Mouse (Mus musculus): Measurements from ENCODE around the gene Mtfp1.
A peak's percentile ranks its signal among the peaks of the same experiment; 100 is the strongest.
"Not testable (repeated sequence)": the region's sequence is repeated elsewhere in the genome, so short reads cannot be mapped to it uniquely, and the experiment has no call there.

Mtfp1 gene

GRCm38 (mm10) chr11:4095171-4096053, at the start of gene Mtfp1:
TSS of gene Mtfp1 (minus strand) at chr11:4095445.
- DNase-seq (ENCODE audit: low spot score), result peak; percentile 39

GRCm38 (mm10) chr11:4143281-4144062, 48.2 kb upstream of the Mtfp1 start:
- no peak for DNase-seq (ENCODE audit: low spot score)

GRCm38 (mm10) chr11:4142352-4142751, 47.1 kb upstream of the Mtfp1 start:
- no peak for DNase-seq (ENCODE audit: low spot score)

GRCm38 (mm10) chr11:4141505-4141904, 46.3 kb upstream of the Mtfp1 start:
- DNase-seq (ENCODE audit: low spot score), result no peak

GRCm38 (mm10) chr11:4138964-4139363, 43.7 kb upstream of the Mtfp1 start:
- no peak for DNase-seq (ENCODE audit: low spot score)

GRCm38 (mm10) chr11:4134986-4135935, 40.0 kb upstream of the Mtfp1 start, which contains the start of gene Rnf215:
TSS of gene Rnf215 (plus strand) at chr11:4135202.
- DNase-seq (ENCODE audit: low spot score), result peak; percentile 95

- DNase-seq (ENCODE audit: low spot score), result no peak
Measured at GRCm38 (mm10) chr11:4134400-4134799, 39.2 kb upstream of the Mtfp1 start.

- DNase-seq (ENCODE audit: low spot score), result no peak
Measured at GRCm38 (mm10) chr11:4133450-4133849, 38.2 kb upstream of the Mtfp1 start.

- DNase-seq (ENCODE audit: low spot score), result not testable (repeated sequence)
Measured at GRCm38 (mm10) chr11:4128461-4128860, 33.2 kb upstream of the Mtfp1 start.

- no peak for DNase-seq (ENCODE audit: low spot score)
Measured at GRCm38 (mm10) chr11:4127059-4127458, 31.8 kb upstream of the Mtfp1 start.

GRCm38 (mm10) chr11:4123922-4124321, 28.7 kb upstream of the Mtfp1 start:
- DNase-seq (ENCODE audit: low spot score), result peak; percentile 21

- no peak for DNase-seq (ENCODE audit: low spot score)
Measured at GRCm38 (mm10) chr11:4122742-4123579, 27.7 kb upstream of the Mtfp1 start, which contains the start of gene Sec14l2. TSS of gene Sec14l2 (minus strand) at chr11:4123415.

GRCm38 (mm10) chr11:4122226-4122625, 27.0 kb upstream of the Mtfp1 start:
- DNase-seq (ENCODE audit: low spot score), result no peak

GRCm38 (mm10) chr11:4121691-4122090, 26.4 kb upstream of the Mtfp1 start:
- DNase-seq (ENCODE audit: low spot score), result no peak

- no peak for DNase-seq (ENCODE audit: low spot score)
Measured at GRCm38 (mm10) chr11:4119635-4120034, 24.4 kb upstream of the Mtfp1 start.

GRCm38 (mm10) chr11:4118081-4118921, 23.1 kb upstream of the Mtfp1 start:
- peak; percentile 74 for DNase-seq (ENCODE audit: low spot score)

- no peak for DNase-seq (ENCODE audit: low spot score)
Measured at GRCm38 (mm10) chr11:4117372-4118071, 22.3 kb upstream of the Mtfp1 start.

GRCm38 (mm10) chr11:4116458-4117141, 21.4 kb upstream of the Mtfp1 start:
- no peak for DNase-seq (ENCODE audit: low spot score)

GRCm38 (mm10) chr11:4115407-4115806, 20.2 kb upstream of the Mtfp1 start:
- DNase-seq (ENCODE audit: low spot score), result no peak

Measured in urinary bladder, postnatal 25 days (tissue).